Comparison of ENCODE assay signal across 8 mouse cellular contexts in genomic region chr1:86530871-86531546, GRCm38 (mm10). TPM values are rescaled to one million over a fixed set of nuclear protein-coding genes. Genes with fewer than 3 reads are reported as not detected.
DNase-seq lines count a peak whose midpoint lies in the region; ATAC-seq and TF ChIP-seq lines count a peak whose summit lies in the region.
"Had no signal": no experiment of that assay in that cellular context is flagged by ENCODE, and none has a peak within 500 bp of the region (broad histone marks: within the 10 kb centered on the region; RNA-seq: fewer than 3 reads in every experiment).

No protein-coding gene starts in this region.

- no peaks in the 10 kb centered on the region for H3K27me3 ChIP-seq in lung, embryonic 16.5 days (ENCODE audit: control insufficient read depth, insufficient read depth, low read depth, low read length)
- H3K27me3 ChIP-seq in embryonic facial prominence, embryonic 13.5 days, result no peaks in the 10 kb centered on the region
- H3K27me3 ChIP-seq in limb, embryonic 14.5 days (ENCODE audit: control insufficient read depth, insufficient read depth, low read length), result no peaks in the 10 kb centered on the region
- no peaks in the 10 kb centered on the region for H3K27me3 ChIP-seq in stomach, postnatal 0 days (ENCODE audit: control insufficient read depth, insufficient read depth, low read length)

- peaks cover 16% of the 10 kb centered on the region for H3K36me3 ChIP-seq in lung, embryonic 16.5 days (ENCODE audit: control insufficient read depth, insufficient read depth, low read length)
- H3K36me3 ChIP-seq in embryonic facial prominence, embryonic 13.5 days, result peaks cover 38% of the 10 kb centered on the region
- H3K36me3 ChIP-seq in limb, embryonic 14.5 days (ENCODE audit: control insufficient read depth, insufficient read depth, low read length), result peaks cover 38% of the 10 kb centered on the region
- H3K36me3 ChIP-seq in stomach, postnatal 0 days (ENCODE audit: control insufficient read depth, insufficient read depth, low read length), result peaks cover 9% of the 10 kb centered on the region; the same call in 1 of the 2 replicates

- intact Hi-C loops in gastrocnemius, postnatal 36 days (cut with DNase I), result no loop called here

- H3K4me3 ChIP-seq in lung, embryonic 16.5 days (ENCODE audit: low read length), result peak overlapping the region; percentile 3; the same call in 1 of the 2 replicates
- H3K4me3 ChIP-seq in embryonic facial prominence, embryonic 13.5 days, result peak overlapping the region; percentile 12; the same call in 1 of the 2 replicates
- H3K4me3 ChIP-seq in limb, embryonic 14.5 days (replicated peaks; ENCODE audit: low read length), result no peak overlapping the region
- H3K4me3 ChIP-seq in stomach, postnatal 0 days (ENCODE audit: low read depth, low read length), result no peak overlapping the region
- H3K4me3 ChIP-seq: erythroblast, embryonic 14.5 days had no signal

- H3K9me3 ChIP-seq in lung, embryonic 16.5 days (ENCODE audit: control insufficient read depth, low read length), result no peaks in the 10 kb centered on the region
- H3K9me3 ChIP-seq in embryonic facial prominence, embryonic 13.5 days, result no peaks in the 10 kb centered on the region
- H3K9me3 ChIP-seq in limb, embryonic 14.5 days (ENCODE audit: control insufficient read depth, low read length), result no peaks in the 10 kb centered on the region; the same call in 1 of the 2 replicates
- no peaks in the 10 kb centered on the region for H3K9me3 ChIP-seq in stomach, postnatal 0 days (ENCODE audit: control insufficient read depth, low read length)

- H3K4me1 ChIP-seq in lung, embryonic 16.5 days (replicated peaks; ENCODE audit: control insufficient read depth, insufficient read depth, low read length), result peaks cover 27% of the 10 kb centered on the region
- H3K4me1 ChIP-seq in embryonic facial prominence, embryonic 13.5 days, result peaks cover 28% of the 10 kb centered on the region
- 0 out of 2 replicates have a peak, but pooled peaks cover 6% of the 10 kb centered on the region for H3K4me1 ChIP-seq in limb, embryonic 14.5 days (ENCODE audit: control insufficient read depth, insufficient read depth, low read length)
- peaks cover 4% of the 10 kb centered on the region; the same call in 1 of the 2 replicates for H3K4me1 ChIP-seq in stomach, postnatal 0 days (replicated peaks; ENCODE audit: control insufficient read depth, insufficient read depth)

- H3K9ac ChIP-seq in lung, embryonic 16.5 days (ENCODE audit: low read length), result peak overlapping the region; percentile 24
- H3K9ac ChIP-seq in embryonic facial prominence, embryonic 13.5 days, result peak overlapping the region; percentile 58; the same call in 1 of the 2 replicates
- no peak overlapping the region; the same call in 1 of the 2 replicates for H3K9ac ChIP-seq in limb, embryonic 14.5 days (ENCODE audit: low read depth, low read length, severe bottlenecking)
- H3K9ac ChIP-seq in stomach, postnatal 0 days (ENCODE audit: low read length), result no peak overlapping the region

- ATAC-seq in lung, embryonic 16.5 days (ENCODE audit: low read depth), result no peak
- ATAC-seq in embryonic facial prominence, embryonic 13.5 days (ENCODE audit: insufficient number of reproducible peaks, insufficient read depth, low FRiP score, low TSS enrichment, low read depth), result no peak
- no peak for ATAC-seq in limb, embryonic 14.5 days (ENCODE audit: low FRiP score, low read depth)
- ATAC-seq in stomach, postnatal 0 days (ENCODE audit: low FRiP score, low TSS enrichment), result no peak

- no peak overlapping the region for H3K4me2 ChIP-seq in lung, embryonic 16.5 days (ENCODE audit: low read depth, low read length)
- H3K4me2 ChIP-seq in embryonic facial prominence, embryonic 13.5 days, result peak overlapping the region; percentile 40
- no peak overlapping the region; the same call in 1 of the 2 replicates for H3K4me2 ChIP-seq in limb, embryonic 14.5 days (replicated peaks; ENCODE audit: low read depth, low read length, severe bottlenecking)
- no peak overlapping the region for H3K4me2 ChIP-seq in stomach, postnatal 0 days (replicated peaks; ENCODE audit: low read depth)

- no peak for TF ChIP-seq EP300 in stomach, postnatal 0 days (optimal IDR thresholded peaks at IDR 0.05)

- peak overlapping the region; percentile 53; the same call in 1 of the 2 replicates for H3K27ac ChIP-seq in lung, embryonic 16.5 days (ENCODE audit: low read length)
- H3K27ac ChIP-seq in embryonic facial prominence, embryonic 13.5 days, result peak overlapping the region; percentile 65
- H3K27ac ChIP-seq in limb, embryonic 14.5 days (replicated peaks; ENCODE audit: low read depth, low read length), result peak overlapping the region; percentile 29; the same call in 1 of the 2 replicates
- 0 out of 2 replicates have a peak overlapping the region, but pooled peaks have one; percentile 53 for H3K27ac ChIP-seq in stomach, postnatal 0 days (replicated peaks)

- WGBS in lung, embryonic 16.5 days, result 13% methylated on average over 4 of the region's 4 CpGs
- WGBS in embryonic facial prominence, embryonic 13.5 days, result 15% methylated on average over 4 of the region's 4 CpGs
- WGBS in limb, embryonic 14.5 days, result 12% methylated on average over 4 of the region's 4 CpGs
- WGBS in stomach, postnatal 0 days, result 23% methylated on average over 4 of the region's 4 CpGs

- no peak for DNase-seq in lung, postnatal 14 days
- no peak for DNase-seq in limb, embryonic 14.5 days (ENCODE audit: low spot score)
- DNase-seq in stomach, postnatal 0 days (ENCODE audit: low spot score), result no peak
- DNase-seq in layer of hippocampus, postnatal 14 days (ENCODE audit: low spot score in 2 of 2), result no peak
- DNase-seq in gastrocnemius, postnatal 36 days, result no peak

- TF ChIP-seq POLR2A in limb, embryonic 14.5 days (IDR thresholded peaks at IDR 0.05; ENCODE audit: borderline replicate concordance, extremely low read depth, insufficient read depth, insufficient read length), result no peak

- no peak for TF ChIP-seq CTCF in stomach, postnatal 0 days (IDR thresholded peaks at IDR 0.05; ENCODE audit: low read depth)

RNA-seq across cellular contexts. Expression of gene Ptma, which starts 4.5 kb away (rescaled TPM):
- polyA plus RNA-seq in lung, embryonic 16.5 days (2015; fragmentation: Nextera tagmentation; extraction: Ambion mirVana), result 2,358 and 2,609 TPM in 2 replicates
- polyA plus RNA-seq in embryonic facial prominence, embryonic 13.5 days (2015; fragmentation: Nextera tagmentation; extraction: Ambion mirVana), result 3,278 and 3,456 TPM in 2 replicates
- 1,648 and 3,055 TPM in 2 replicates for polyA plus RNA-seq in limb, embryonic 14.5 days (2012; rRNA removed)
- polyA plus RNA-seq in limb, embryonic 14.5 days (2014; fragmentation: Nextera tagmentation; extraction: Ambion mirVana), result 2,429 and 2,674 TPM in 2 replicates
- 1,436 and 1,585 TPM in 2 replicates for polyA plus RNA-seq in stomach, postnatal 0 days (2015; fragmentation: Nextera tagmentation; extraction: Ambion mirVana)
- total RNA-seq in layer of hippocampus, postnatal 14 days (2021), result 100 to 1,000 TPM; 453 to 549 TPM
- 10 to 100 TPM; 74.6 to 88.0 TPM for total RNA-seq in gastrocnemius, postnatal 36 days (2021)

RNA-seq across cellular contexts. Expression of gene Pde6d, which starts 51.4 kb away (rescaled TPM):
- polyA plus RNA-seq in lung, embryonic 16.5 days (2015; fragmentation: Nextera tagmentation; extraction: Ambion mirVana), result 46.9 and 50.2 TPM in 2 replicates
- 70.7 and 78.5 TPM in 2 replicates for polyA plus RNA-seq in embryonic facial prominence, embryonic 13.5 days (2015; fragmentation: Nextera tagmentation; extraction: Ambion mirVana)
- polyA plus RNA-seq in limb, embryonic 14.5 days (2012; rRNA removed), result 61.1 and 63.2 TPM in 2 replicates
- 63.0 and 69.7 TPM in 2 replicates for polyA plus RNA-seq in limb, embryonic 14.5 days (2014; fragmentation: Nextera tagmentation; extraction: Ambion mirVana)
- polyA plus RNA-seq in stomach, postnatal 0 days (2015; fragmentation: Nextera tagmentation; extraction: Ambion mirVana), result 33.6 and 38.2 TPM in 2 replicates
- 10 to 100 TPM; 57.8 to 61.8 TPM for total RNA-seq in layer of hippocampus, postnatal 14 days (2021)
- 10 to 100 TPM; 22.8 to 25.1 TPM for total RNA-seq in gastrocnemius, postnatal 36 days (2021)

RNA-seq across cellular contexts. Expression of gene Cops7b, which starts 51.7 kb away (rescaled TPM):
- 34.1 and 35.1 TPM in 2 replicates for polyA plus RNA-seq in lung, embryonic 16.5 days (2015; fragmentation: Nextera tagmentation; extraction: Ambion mirVana)
- 46.8 and 54.5 TPM in 2 replicates for polyA plus RNA-seq in embryonic facial prominence, embryonic 13.5 days (2015; fragmentation: Nextera tagmentation; extraction: Ambion mirVana)
- polyA plus RNA-seq in limb, embryonic 14.5 days (2012; rRNA removed), result 62.1 and 68.9 TPM in 2 replicates
- polyA plus RNA-seq in limb, embryonic 14.5 days (2014; fragmentation: Nextera tagmentation; extraction: Ambion mirVana), result 35.6 and 42.6 TPM in 2 replicates
- polyA plus RNA-seq in stomach, postnatal 0 days (2015; fragmentation: Nextera tagmentation; extraction: Ambion mirVana), result 14.9 and 16.2 TPM in 2 replicates
- total RNA-seq in layer of hippocampus, postnatal 14 days (2021), result 10 to 100 TPM; 22.8 to 24.4 TPM
- total RNA-seq in gastrocnemius, postnatal 36 days (2021), result 1 to 10 TPM; 7.8 to 9.1 TPM

Comparison
In these comparisons a context has a peak if more than half of its experiments do, and no peak if none do; other contexts are left out.
1. H3K4me3 ChIP-seq: peak in lung, embryonic 16.5 days (single experiment) and embryonic facial prominence, embryonic 13.5 days (single experiment); none in limb, embryonic 14.5 days (single experiment) and stomach, postnatal 0 days (single experiment).
2. H3K9ac ChIP-seq: peak in lung, embryonic 16.5 days (single experiment) and embryonic facial prominence, embryonic 13.5 days (single experiment); none in limb, embryonic 14.5 days (single experiment) and stomach, postnatal 0 days (single experiment).
3. Peak in every context shown above with its lines, with median percentiles within 50 percentile points of each other: H3K27ac ChIP-seq.